17 mouse cellular contexts compared by ENCODE assay signal in genomic region chr2:109935194-109935593, GRCm38 (mm10).
"Had no signal": no experiment of that assay in that cellular context is flagged by ENCODE, and none has a peak within 500 bp of the region (broad histone marks: within the 10 kb centered on the region; RNA-seq: fewer than 3 reads in every experiment).

No protein-coding gene starts in this region.

- H3K9me3 ChIP-seq: lung, embryonic 15.5 days; megakaryocyte, embryonic 14.5 days; midbrain, embryonic 13.5 days; midbrain, embryonic 15.5 days; neural tube, embryonic 12.5 days; stomach, embryonic 15.5 days had no signal

- H3K9ac ChIP-seq: lung, embryonic 15.5 days; midbrain, embryonic 13.5 days; midbrain, embryonic 15.5 days; neural tube, embryonic 12.5 days; stomach, embryonic 15.5 days had no signal

- H3K27me3 ChIP-seq: midbrain, embryonic 15.5 days; neural tube, embryonic 12.5 days; stomach, embryonic 15.5 days had no signal

- H3K27ac ChIP-seq: lung, embryonic 15.5 days; macrophage; midbrain, embryonic 13.5 days; midbrain, embryonic 15.5 days; neural tube, embryonic 12.5 days; stomach, embryonic 15.5 days; stomach, postnatal 0 days had no signal

- H3K4me3 ChIP-seq: lung, embryonic 15.5 days; megakaryocyte, embryonic 14.5 days; midbrain, embryonic 13.5 days; midbrain, embryonic 15.5 days; neural tube, embryonic 12.5 days; stomach, embryonic 15.5 days had no signal

- H3K4me1 ChIP-seq: lung, embryonic 15.5 days; midbrain, embryonic 15.5 days had no signal

- H3K36me3 ChIP-seq: lung, embryonic 15.5 days; midbrain, embryonic 13.5 days; midbrain, embryonic 15.5 days; neural tube, embryonic 12.5 days; stomach, embryonic 15.5 days had no signal

- ATAC-seq: lung, postnatal 0 days; midbrain, embryonic 13.5 days; midbrain, embryonic 15.5 days had no signal

- H3K4me2 ChIP-seq: lung, embryonic 15.5 days; midbrain, embryonic 11.5 days; midbrain, embryonic 13.5 days; midbrain, embryonic 15.5 days; neural tube, embryonic 12.5 days; stomach, embryonic 15.5 days had no signal

- DNase-seq: lung, adult 2 months; lung, postnatal 14 days; lung, postnatal 36 days; right cerebral cortex, postnatal 14 days; thymus, adult 2 months; thymus, postnatal 25 days; thymus, postnatal 4 days had no signal
